In genomic region chr11:101785143-101785851, GRCm38 (mm10) we compare ENCODE assay signal across 8 mouse cellular contexts. TPM values are rescaled to one million over a fixed set of nuclear protein-coding genes. Genes with fewer than 3 reads are reported as not detected.
A peak's percentile ranks its signal among the peaks of the same experiment; 100 is the strongest.
DNase-seq lines count a peak whose midpoint lies in the region; ATAC-seq and TF ChIP-seq lines count a peak whose summit lies in the region.

Gene Etv4 (minus strand): TSS chr11:101785371.

- H3K4me3 ChIP-seq in C2C12 (ENCODE audit: insufficient read depth, poor library complexity, severe bottlenecking) = peak within 1 kb of the TSS; percentile 66
- peak within 1 kb of the TSS; percentile 66 to 70 for H3K4me3 ChIP-seq in heart, embryonic 14.5 days (ENCODE audit: control insufficient read depth in 1 of 2, insufficient read depth in 1 of 2, low read depth in 1 of 2, low read length in 2 of 2)
- peak within 1 kb of the TSS; percentile 57 for H3K4me3 ChIP-seq in liver, embryonic 13.5 days (replicated peaks)
- peak within 1 kb of the TSS; percentile 56 for H3K4me3 ChIP-seq in stomach, postnatal 0 days (ENCODE audit: low read depth, low read length)

- no peaks in the 10 kb centered on the region for H3K9me3 ChIP-seq in heart, embryonic 14.5 days (ENCODE audit: control insufficient read depth, low read length)
- H3K9me3 ChIP-seq in liver, embryonic 13.5 days (replicated peaks) = no peaks in the 10 kb centered on the region
- no peaks in the 10 kb centered on the region for H3K9me3 ChIP-seq in stomach, postnatal 0 days (ENCODE audit: control insufficient read depth, low read length)

- TF ChIP-seq CTCF in C2C12 (IDR thresholded peaks at IDR 0.05; ENCODE audit: control insufficient read depth, insufficient read depth, insufficient read length) = no peak
- TF ChIP-seq CTCF in stomach, postnatal 0 days (IDR thresholded peaks at IDR 0.05; ENCODE audit: low read depth) = no peak

- peaks cover 32% of the 10 kb centered on the region for H3K79me3 ChIP-seq in C2C12 (ENCODE audit: low read depth)

- peak within 1 kb of the TSS; percentile 71 for H3K9ac ChIP-seq in heart, embryonic 14.5 days (ENCODE audit: low read length)
- peak within 1 kb of the TSS; percentile 33 for H3K9ac ChIP-seq in liver, embryonic 13.5 days
- peak within 1 kb of the TSS; percentile 50 for H3K9ac ChIP-seq in stomach, postnatal 0 days (ENCODE audit: low read length)

- H3K36me3 ChIP-seq in C2C12 (ENCODE audit: control insufficient read depth, insufficient read depth) = no peaks in the 10 kb centered on the region
- no peaks in the 10 kb centered on the region for H3K36me3 ChIP-seq in heart, embryonic 14.5 days (ENCODE audit: control insufficient read depth, insufficient read depth, low read length)
- no peaks in the 10 kb centered on the region for H3K36me3 ChIP-seq in liver, embryonic 13.5 days
- H3K36me3 ChIP-seq in stomach, postnatal 0 days (ENCODE audit: control insufficient read depth, insufficient read depth, low read length) = no peaks in the 10 kb centered on the region

- no peaks in the 10 kb centered on the region for H3K27me3 ChIP-seq in C2C12 (ENCODE audit: control insufficient read depth, insufficient read depth, insufficient read length)
- H3K27me3 ChIP-seq in heart, embryonic 14.5 days (ENCODE audit: control insufficient read depth, insufficient read depth, low read length) = peaks cover 51% of the 10 kb centered on the region
- peaks cover 81% of the 10 kb centered on the region for H3K27me3 ChIP-seq in liver, embryonic 13.5 days
- peaks cover 5% of the 10 kb centered on the region; the same call in 1 of the 2 replicates for H3K27me3 ChIP-seq in stomach, postnatal 0 days (ENCODE audit: control insufficient read depth, insufficient read depth, low read length)

- peak within 1 kb of the TSS; percentile 99 for H3K4me2 ChIP-seq in heart, embryonic 14.5 days (ENCODE audit: low read length)
- peak within 1 kb of the TSS; percentile 77 for H3K4me2 ChIP-seq in liver, embryonic 13.5 days
- H3K4me2 ChIP-seq in stomach, postnatal 0 days (replicated peaks; ENCODE audit: low read depth) = peak within 1 kb of the TSS; percentile 94

- WGBS in heart, embryonic 14.5 days = under 1% methylated on average over 33 of the region's 35 CpGs
- under 1% methylated on average over 35 of the region's 35 CpGs for WGBS in liver, embryonic 13.5 days (ENCODE audit: insufficient replicate concordance)
- under 1% methylated on average over 33 of the region's 35 CpGs for WGBS in stomach, postnatal 0 days

- H3K4me1 ChIP-seq in heart, embryonic 14.5 days (ENCODE audit: control insufficient read depth in 2 of 2, insufficient read depth in 2 of 2, low read length in 2 of 2) = peaks cover 12 to 15% of the 10 kb centered on the region in 2 experiments
- peaks cover 21% of the 10 kb centered on the region for H3K4me1 ChIP-seq in liver, embryonic 13.5 days (replicated peaks)
- H3K4me1 ChIP-seq in stomach, postnatal 0 days (replicated peaks; ENCODE audit: control insufficient read depth, insufficient read depth) = peaks cover 5% of the 10 kb centered on the region

- H3ac ChIP-seq in C2C12 (ENCODE audit: control insufficient read depth, insufficient read length, low read depth) = peak within 1 kb of the TSS; percentile 78

- peak; percentile 94 for DNase-seq in brain, adult 2 months (ENCODE audit: low read depth, low spot score)
- DNase-seq in fibroblast of lung, adult 2 months (ENCODE audit: low read depth) = peak; percentile 82
- DNase-seq in kidney, postnatal 14 days = peak; percentile 90
- DNase-seq in liver, embryonic 13.5 days = peak; percentile 65
- peak; percentile 94 for DNase-seq in neural tube, embryonic 10.5 days (ENCODE audit: extremely low spot score, low spot score)
- DNase-seq in stomach, postnatal 0 days (ENCODE audit: low spot score) = peak; percentile 94

- no peak for TF ChIP-seq EP300 in stomach, postnatal 0 days (optimal IDR thresholded peaks at IDR 0.05)

- peaks cover 39% of the 10 kb centered on the region for H3K79me2 ChIP-seq in C2C12 (ENCODE audit: control insufficient read depth, insufficient read depth)

- ATAC-seq in heart, embryonic 14.5 days (ENCODE audit: insufficient number of reproducible peaks, insufficient read depth, low FRiP score, low read depth) = peak; percentile 73
- peak; percentile 80 for ATAC-seq in liver, embryonic 13.5 days (ENCODE audit: low read depth)
- ATAC-seq in stomach, postnatal 0 days (ENCODE audit: low FRiP score, low TSS enrichment) = peak; percentile 89

- H3K27ac ChIP-seq in heart, embryonic 14.5 days (replicated peaks in 1 of 2; ENCODE audit: control insufficient read depth in 1 of 2, insufficient read depth in 1 of 2, low read depth in 2 of 2, low read length in 2 of 2) = peak within 1 kb of the TSS; percentile 65 to 73
- H3K27ac ChIP-seq in liver, embryonic 13.5 days = no peak within 1 kb of the TSS
- H3K27ac ChIP-seq in stomach, postnatal 0 days (replicated peaks) = peak within 1 kb of the TSS; percentile 40

TF ChIP-seq in C2C12, 6 proteins besides CTCF, POLR2A, EP300 and RAD21:
- TF ChIP-seq MAX (IDR thresholded peaks at IDR 0.05) = no peak
- no peak for TF ChIP-seq MYOD1 (IDR thresholded peaks at IDR 0.05; ENCODE audit: control insufficient read depth, insufficient read length, low read depth)
- no peak for TF ChIP-seq FOSL1 (IDR thresholded peaks at IDR 0.05; ENCODE audit: insufficient read depth, low read length, poor library complexity, severe bottlenecking)
- no peak for TF ChIP-seq MYOG (IDR thresholded peaks at IDR 0.05; ENCODE audit: control insufficient read depth, extremely low read depth, insufficient read length)
- no peak for TF ChIP-seq USF1 (IDR thresholded peaks at IDR 0.05; ENCODE audit: low read depth)
- TF ChIP-seq CEBPB (IDR thresholded peaks at IDR 0.05; ENCODE audit: low read depth) = no peak

RNA-seq across cellular contexts. Expression of gene Etv4, which starts in this region (rescaled TPM):
- 67.5 TPM for polyA plus RNA-seq in C2C12 (2012; fragmentation: generic; extraction: Trizol)
- polyA plus RNA-seq in heart, embryonic 14.5 days (2014; fragmentation: Nextera tagmentation; extraction: Ambion mirVana) = 4.0 and 4.8 TPM in 2 replicates
- 0.40 and 0.50 TPM in 2 replicates for polyA plus RNA-seq in liver, embryonic 13.5 days (2015; fragmentation: Nextera tagmentation; extraction: Ambion mirVana)
- 1.8 and 2.0 TPM in 2 replicates for polyA plus RNA-seq in stomach, postnatal 0 days (2015; fragmentation: Nextera tagmentation; extraction: Ambion mirVana)

Comparison
In these comparisons a context has a peak if more than half of its experiments do, and no peak if none do; other contexts are left out.
1. RNA of gene Etv4 (polyA plus RNA-seq): 67.5 TPM in C2C12 (single experiment); 4.0 to 4.8 TPM in heart, embryonic 14.5 days, 1.8 to 2.0 TPM in stomach, postnatal 0 days and 0.40 to 0.50 TPM in liver, embryonic 13.5 days; every median in the first group is over 10 times any median in the second.
2. Peak in DNase-seq, ATAC-seq, H3K4me3 ChIP-seq, H3K9ac ChIP-seq and H3K4me2 ChIP-seq in liver, embryonic 13.5 days; RNA of the gene not detected or under 1 TPM.
3. Peak in every context shown above with its lines, with median percentiles within 50 percentile points of each other: H3K4me3 ChIP-seq, DNase-seq, ATAC-seq, H3K4me2 ChIP-seq and H3K9ac ChIP-seq.